Mouse (Mus musculus): ENCODE results near the gene Ociad1. TPM values are rescaled to one million over a fixed set of nuclear protein-coding genes. Genes with fewer than 3 reads are reported as not detected.

Ociad1 gene
- polyA plus RNA-seq, 1 experiment from 2014 or later: 132 TPM

DNA sequence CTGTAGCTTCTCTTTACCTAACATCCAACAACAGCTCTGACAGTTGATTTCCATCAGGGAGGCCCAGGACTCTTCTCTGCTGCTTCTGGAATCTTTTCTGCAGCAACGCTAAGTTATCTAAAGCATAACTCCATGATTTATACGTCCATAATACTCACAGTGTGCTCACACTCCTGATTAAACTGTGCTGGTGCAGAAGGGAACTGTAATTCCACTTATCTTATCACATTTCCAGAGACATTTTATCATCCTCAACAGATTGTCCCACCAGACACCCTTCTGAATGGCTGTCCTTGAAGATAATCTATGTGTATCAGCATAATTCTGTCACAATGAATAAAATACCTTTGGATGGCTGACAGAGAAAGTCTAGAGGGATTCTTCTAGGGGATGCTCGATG lies 61.4 kb downstream of the Ociad1 start:
- H3K4me1 ChIP-seq (ENCODE audit: control insufficient read depth, insufficient read depth, low read length): no peaks in the 10 kb centered on the region
- no peak overlapping the region for H3K4me2 ChIP-seq (replicated peaks; ENCODE audit: low read depth, low read length)
- no peaks in the 10 kb centered on the region for H3K9me3 ChIP-seq (ENCODE audit: control insufficient read depth, low read length)
- H3K9ac ChIP-seq (ENCODE audit: low read depth, low read length): no peak overlapping the region
- no peak overlapping the region for H3K27ac ChIP-seq (ENCODE audit: low read depth, low read length)
- 71% methylated on average over 3 of the region's 3 CpGs for WGBS
- H3K27me3 ChIP-seq (ENCODE audit: control insufficient read depth, insufficient read depth, low read length): no peaks in the 10 kb centered on the region
- ATAC-seq (ENCODE audit: low FRiP score, low TSS enrichment): no peak
- H3K4me3 ChIP-seq (ENCODE audit: low read length): no peak overlapping the region
- no peaks in the 10 kb centered on the region for H3K36me3 ChIP-seq (ENCODE audit: control insufficient read depth, insufficient read depth, low read length)

DNA sequence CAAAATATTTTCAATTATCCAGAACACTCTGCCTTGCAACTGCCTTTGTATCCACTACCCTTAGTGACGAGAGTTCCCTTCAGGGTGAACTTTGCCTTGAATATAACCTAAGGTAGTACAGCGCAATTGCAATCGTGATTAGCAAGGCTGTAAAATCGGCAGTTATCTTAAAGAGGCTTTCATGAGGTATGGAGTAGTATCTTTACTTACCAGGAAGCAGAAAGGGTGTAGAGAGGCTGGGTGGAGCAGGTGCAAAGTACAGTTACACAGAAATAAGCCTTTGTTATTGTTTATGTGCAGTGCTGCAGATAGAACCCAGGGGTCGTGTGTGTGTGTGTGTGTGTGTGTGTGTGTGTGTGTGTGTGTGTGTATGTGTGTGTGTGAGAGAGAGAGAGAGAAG lies 62.8 kb downstream of the Ociad1 start:
- Histone ChIP-seq H3K36me3 (ENCODE audit: control insufficient read depth, insufficient read depth, low read length) (no peaks in the 10 kb centered on the region), H3K4me1 (ENCODE audit: control insufficient read depth, insufficient read depth, low read length) (peaks cover 8% of the 10 kb centered on the region), H3K9me3 (ENCODE audit: control insufficient read depth, low read length) (no peaks in the 10 kb centered on the region), H3K4me3 (ENCODE audit: low read length) (no peak overlapping the region), H3K27ac (ENCODE audit: low read depth, low read length) (no peak overlapping the region), H3K4me2 (replicated peaks; ENCODE audit: low read depth, low read length) (no peak overlapping the region), H3K27me3 (ENCODE audit: control insufficient read depth, insufficient read depth, low read length) (0 out of 2 replicates have a peak, but pooled peaks cover 5% of the 10 kb centered on the region), H3K9ac (ENCODE audit: low read depth, low read length) (no peak overlapping the region)
- ATAC-seq (ENCODE audit: low FRiP score, low TSS enrichment): no peak
- WGBS: 68% methylated on average over 5 of the region's 5 CpGs

DNA sequence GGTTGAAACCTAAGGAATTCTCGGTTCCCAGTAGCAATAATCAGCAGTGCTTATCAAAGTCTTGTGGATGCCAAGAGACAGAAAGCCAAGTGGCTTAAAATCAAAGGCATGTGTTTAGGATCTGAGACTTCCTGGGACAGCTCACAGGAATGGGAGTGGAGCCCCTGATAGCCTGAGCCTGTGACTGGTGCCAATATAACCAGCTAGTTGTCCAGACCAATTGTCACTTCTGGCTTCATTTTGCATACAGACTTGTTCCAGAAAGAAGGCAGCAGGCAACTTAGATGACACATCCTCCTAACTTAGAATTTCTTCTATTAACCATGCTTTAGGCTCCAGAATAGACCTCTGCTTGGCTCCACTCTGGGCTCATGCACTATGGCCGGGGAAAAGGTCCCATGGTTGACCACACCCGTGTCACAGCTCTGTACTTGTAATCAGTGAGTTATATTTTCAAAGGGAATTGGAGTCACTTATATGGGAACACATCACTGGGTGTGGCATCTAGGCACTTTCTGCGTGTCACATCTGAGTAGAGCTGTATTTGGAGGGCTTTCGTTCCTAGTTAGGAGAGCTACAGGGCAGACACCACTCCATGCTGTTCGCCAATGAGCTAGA lies 66.7 kb downstream of the Ociad1 start:
- no peak for ATAC-seq (ENCODE audit: low FRiP score, low TSS enrichment)
- H3K27ac ChIP-seq (ENCODE audit: low read depth, low read length): no peak overlapping the region
- no peaks in the 10 kb centered on the region for H3K9me3 ChIP-seq (ENCODE audit: control insufficient read depth, low read length)
- no peak overlapping the region for H3K9ac ChIP-seq (ENCODE audit: low read depth, low read length)
- H3K4me3 ChIP-seq (ENCODE audit: low read length): no peak overlapping the region
- no peaks in the 10 kb centered on the region for H3K36me3 ChIP-seq (ENCODE audit: control insufficient read depth, insufficient read depth, low read length)
- 0 out of 2 replicates have a peak, but pooled peaks cover 5% of the 10 kb centered on the region for H3K27me3 ChIP-seq (ENCODE audit: control insufficient read depth, insufficient read depth, low read length)
- 79% methylated on average over 6 of the region's 6 CpGs for WGBS
- peaks cover 8% of the 10 kb centered on the region for H3K4me1 ChIP-seq (ENCODE audit: control insufficient read depth, insufficient read depth, low read length)
- H3K4me2 ChIP-seq (replicated peaks; ENCODE audit: low read depth, low read length): peak overlapping the region; percentile 21; the same call in 1 of the 2 replicates

DNA sequence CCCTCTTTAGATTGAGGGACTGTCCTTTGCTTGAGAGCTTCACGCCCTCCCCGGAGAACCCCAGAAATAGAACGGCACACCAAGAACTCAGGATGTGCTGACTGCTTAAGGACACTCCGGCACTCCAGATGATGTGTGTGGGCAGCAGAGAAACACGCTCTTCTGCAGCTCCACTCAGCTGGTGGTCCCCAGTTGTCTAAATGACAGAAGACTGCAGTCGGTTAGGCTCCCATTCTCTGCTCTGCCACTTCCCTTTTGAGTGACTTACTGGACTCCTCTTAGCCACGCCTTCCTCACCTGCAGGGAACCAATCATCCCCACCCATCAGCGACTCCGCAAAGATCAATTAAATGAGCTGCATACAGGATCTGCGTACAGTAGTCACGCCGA lies 67.2 kb downstream of the Ociad1 start:
- 43% methylated on average over 12 of the region's 12 CpGs for WGBS
- no peak overlapping the region for H3K9ac ChIP-seq (ENCODE audit: low read depth, low read length)
- peaks cover 8% of the 10 kb centered on the region for H3K4me1 ChIP-seq (ENCODE audit: control insufficient read depth, insufficient read depth, low read length)
- peak overlapping the region; percentile 21; the same call in 1 of the 2 replicates for H3K4me2 ChIP-seq (replicated peaks; ENCODE audit: low read depth, low read length)
- no peaks in the 10 kb centered on the region for H3K36me3 ChIP-seq (ENCODE audit: control insufficient read depth, insufficient read depth, low read length)
- no peak overlapping the region for H3K4me3 ChIP-seq (ENCODE audit: low read length)
- H3K27me3 ChIP-seq (ENCODE audit: control insufficient read depth, insufficient read depth, low read length): 0 out of 2 replicates have a peak, but pooled peaks cover 5% of the 10 kb centered on the region
- no peaks in the 10 kb centered on the region for H3K9me3 ChIP-seq (ENCODE audit: control insufficient read depth, low read length)
- H3K27ac ChIP-seq (ENCODE audit: low read depth, low read length): no peak overlapping the region
- ATAC-seq (ENCODE audit: low FRiP score, low TSS enrichment): no peak

DNA sequence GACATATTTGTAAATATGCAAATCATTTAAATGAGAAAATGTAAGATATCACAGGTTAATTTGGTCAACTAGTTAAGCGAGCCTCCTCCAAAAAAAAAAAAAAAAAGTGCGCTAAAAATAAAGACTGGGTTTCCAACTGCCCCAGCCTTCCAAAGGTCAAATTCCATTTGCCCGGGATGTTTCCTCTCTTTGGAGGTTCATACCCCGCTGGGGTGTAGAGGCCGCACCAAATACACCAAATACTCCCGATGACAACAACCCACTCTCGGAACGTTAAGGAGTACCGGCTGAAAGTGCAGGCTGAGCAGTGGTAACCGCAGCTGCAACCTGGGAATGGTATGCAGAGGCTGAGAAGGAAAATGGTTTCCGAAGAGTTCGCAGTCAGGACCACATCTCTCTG lies 67.7 kb downstream of the Ociad1 start:
- no peak overlapping the region for H3K4me3 ChIP-seq (ENCODE audit: low read length)
- H3K4me2 ChIP-seq (replicated peaks; ENCODE audit: low read depth, low read length): peak overlapping the region; percentile 21; the same call in 1 of the 2 replicates
- no peak overlapping the region for H3K27ac ChIP-seq (ENCODE audit: low read depth, low read length)
- no peak overlapping the region for H3K9ac ChIP-seq (ENCODE audit: low read depth, low read length)
- no peaks in the 10 kb centered on the region for H3K36me3 ChIP-seq (ENCODE audit: control insufficient read depth, insufficient read depth, low read length)
- H3K9me3 ChIP-seq (ENCODE audit: control insufficient read depth, low read length): no peaks in the 10 kb centered on the region
- no peak for ATAC-seq (ENCODE audit: low FRiP score, low TSS enrichment)
- H3K27me3 ChIP-seq (ENCODE audit: control insufficient read depth, insufficient read depth, low read length): 0 out of 2 replicates have a peak, but pooled peaks cover 5% of the 10 kb centered on the region
- WGBS: 31% methylated on average over 12 of the region's 12 CpGs
- peaks cover 8% of the 10 kb centered on the region for H3K4me1 ChIP-seq (ENCODE audit: control insufficient read depth, insufficient read depth, low read length)

DNA sequence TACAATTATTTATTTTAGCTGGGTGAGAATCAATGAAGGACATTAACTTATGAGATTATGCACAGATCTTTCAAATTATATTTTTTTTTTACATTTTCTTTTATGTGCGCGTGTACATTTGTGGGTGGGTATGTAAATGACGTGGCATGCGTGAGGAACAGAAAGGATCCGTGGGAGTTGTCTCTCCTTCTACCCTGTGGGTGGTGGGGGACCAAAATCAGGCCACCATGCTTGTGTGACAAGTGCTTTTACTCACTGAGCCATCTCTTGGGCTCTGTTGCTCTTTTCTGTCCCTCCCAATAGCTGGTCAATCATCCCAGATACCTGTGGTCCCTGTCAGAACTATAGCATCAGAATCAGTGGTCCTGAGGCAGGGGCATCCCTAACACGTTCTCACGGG lies 69.8 kb downstream of the Ociad1 start:
- H3K4me2 ChIP-seq (replicated peaks; ENCODE audit: low read depth, low read length): no peak overlapping the region
- ATAC-seq (ENCODE audit: low FRiP score, low TSS enrichment): no peak
- H3K27ac ChIP-seq (ENCODE audit: low read depth, low read length): no peak overlapping the region
- 81% methylated on average over 7 of the region's 7 CpGs for WGBS
- no peaks in the 10 kb centered on the region for H3K36me3 ChIP-seq (ENCODE audit: control insufficient read depth, insufficient read depth, low read length)
- H3K4me3 ChIP-seq (ENCODE audit: low read length): no peak overlapping the region
- no peaks in the 10 kb centered on the region for H3K9me3 ChIP-seq (ENCODE audit: control insufficient read depth, low read length)
- 0 out of 2 replicates have a peak, but pooled peaks cover 5% of the 10 kb centered on the region for H3K27me3 ChIP-seq (ENCODE audit: control insufficient read depth, insufficient read depth, low read length)
- peaks cover 8% of the 10 kb centered on the region for H3K4me1 ChIP-seq (ENCODE audit: control insufficient read depth, insufficient read depth, low read length)
- no peak overlapping the region for H3K9ac ChIP-seq (ENCODE audit: low read depth, low read length)

DNA sequence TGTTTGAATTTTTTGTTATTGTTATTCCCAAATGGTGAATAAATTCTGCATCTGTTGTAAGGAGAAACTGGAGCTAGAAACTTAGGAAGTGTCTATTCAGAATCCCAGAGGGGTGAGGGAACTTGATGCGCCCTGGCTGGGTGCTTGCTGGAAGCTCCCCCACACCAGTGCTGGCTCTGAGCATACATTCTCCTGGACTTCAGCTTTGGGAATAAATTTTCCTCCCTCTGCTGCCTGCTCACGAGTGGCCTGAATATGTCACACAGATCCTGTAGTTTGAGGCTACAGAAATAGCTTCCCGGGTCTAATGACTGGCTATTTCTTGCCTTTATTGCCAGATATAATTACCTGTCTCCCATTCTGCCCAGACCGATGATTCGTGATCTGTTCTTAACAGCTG lies 70.2 kb downstream of the Ociad1 start:
- Histone ChIP-seq H3K4me1 (ENCODE audit: control insufficient read depth, insufficient read depth, low read length) (peaks cover 8% of the 10 kb centered on the region), H3K4me3 (ENCODE audit: low read length) (no peak overlapping the region), H3K9me3 (ENCODE audit: control insufficient read depth, low read length) (no peaks in the 10 kb centered on the region), H3K9ac (ENCODE audit: low read depth, low read length) (no peak overlapping the region), H3K27me3 (ENCODE audit: control insufficient read depth, insufficient read depth, low read length) (0 out of 2 replicates have a peak, but pooled peaks cover 5% of the 10 kb centered on the region), H3K36me3 (ENCODE audit: control insufficient read depth, insufficient read depth, low read length) (no peaks in the 10 kb centered on the region), H3K27ac (ENCODE audit: low read depth, low read length) (no peak overlapping the region), H3K4me2 (replicated peaks; ENCODE audit: low read depth, low read length) (no peak overlapping the region)
- ATAC-seq (ENCODE audit: low FRiP score, low TSS enrichment): no peak; the same call in 1 of the 2 replicates
- WGBS: 45% methylated on average over 5 of the region's 5 CpGs

Other genes with a start within 250 kb of the Ociad1 start
- gene Fryl, start 36.2 kb upstream of the Ociad1 start, polyA plus RNA-seq (2014; fragmentation: Nextera tagmentation; extraction: Ambion mirVana): 36.9 and 44.3 TPM in 2 replicates
- gene Ociad2, start 48.2 kb downstream of the Ociad1 start, polyA plus RNA-seq (2014; fragmentation: Nextera tagmentation; extraction: Ambion mirVana): 8.8 and 10.0 TPM in 2 replicates
- gene Cwh43, start 113.3 kb downstream of the Ociad1 start, polyA plus RNA-seq (2014; fragmentation: Nextera tagmentation; extraction: Ambion mirVana): 0.09 and 0.23 TPM in 2 replicates
- 21.0 and 29.8 TPM in 2 replicates for gene Dcun1d4, start 188.2 kb downstream of the Ociad1 start, polyA plus RNA-seq (2014; fragmentation: Nextera tagmentation; extraction: Ambion mirVana)

Measured in kidney, embryonic 14.5 days (tissue).